Mouse (Mus musculus) fibroblast of lung, adult 2 months (primary cell): ENCODE measurements around the gene Spag17.

Source experiments
- DNase-seq: peaks from one replicate; pipeline ENCODE4 v3.0.0-alpha.2; 2011; ENCODE audit warnings: low read depth

Gene Spag17

GRCm38 (mm10) chr3:99964345-99964744 is 79.1 kb downstream of the Spag17 start:
- no peak for DNase-seq

GRCm38 (mm10) chr3:99965863-99966262 is 80.7 kb downstream of the Spag17 start:
- no peak for DNase-seq

DNA sequence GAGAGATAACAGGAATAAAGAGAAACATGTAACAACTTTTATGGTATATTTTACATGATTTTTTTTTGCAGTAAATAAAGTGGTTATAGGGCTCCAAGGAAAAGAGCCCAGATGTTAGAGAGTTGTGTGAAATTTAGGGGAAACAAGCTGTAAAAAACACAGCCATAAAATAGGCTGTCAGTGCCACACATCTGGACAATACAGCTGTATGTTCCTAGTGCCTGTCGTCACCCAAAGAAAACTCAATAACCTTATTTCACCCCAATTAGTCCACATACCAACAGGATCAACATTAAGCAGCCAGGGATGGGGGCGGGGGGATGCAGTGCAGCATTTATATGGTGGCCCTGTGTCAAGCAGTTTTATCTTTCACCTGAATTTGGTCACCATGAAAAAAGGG is 81.1 kb downstream of the Spag17 start:
- no peak for DNase-seq

DNA sequence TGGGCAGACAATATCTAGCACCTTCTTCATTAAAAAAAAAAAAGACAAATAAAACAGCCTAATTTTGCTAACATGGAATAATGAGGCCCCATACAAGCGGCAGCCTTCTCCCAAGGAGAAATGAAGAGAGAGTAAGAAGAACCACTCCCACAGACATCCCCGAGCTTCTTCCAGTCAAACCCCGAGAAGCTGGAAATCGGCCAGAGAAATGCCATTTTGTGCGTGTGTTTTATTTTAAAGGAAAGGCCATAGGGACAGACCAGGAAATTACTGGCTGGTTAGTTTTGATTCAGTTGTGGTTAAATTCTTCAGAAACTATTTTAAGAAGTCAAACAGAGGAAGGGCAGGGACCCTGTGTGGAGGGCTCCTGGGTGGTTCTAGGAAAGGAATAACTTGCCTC is 85.6 kb downstream of the Spag17 start:
- DNase-seq, result no peak

- no peak for DNase-seq
Measured at GRCm38 (mm10) chr3:99981046-99981445, 95.8 kb downstream of the Spag17 start.

DNA sequence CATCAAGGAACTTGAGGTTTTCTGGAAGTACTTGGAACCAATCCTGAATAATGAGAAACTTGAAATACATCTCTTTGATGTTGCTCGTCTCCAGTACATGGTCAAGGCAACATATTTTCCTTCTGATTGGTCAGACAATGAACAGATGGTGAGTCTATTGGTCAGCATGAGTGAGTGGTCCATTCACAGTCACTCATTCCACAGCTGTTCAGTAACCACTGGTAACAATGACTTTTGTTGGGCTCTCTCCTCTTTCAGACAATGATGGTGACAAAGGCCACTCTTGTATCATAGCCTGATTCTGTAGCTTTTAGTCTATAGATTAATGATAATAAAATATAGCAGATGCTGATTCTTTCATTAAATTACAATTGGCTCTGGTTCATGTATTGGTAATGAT is 119.5 kb downstream of the Spag17 start:
- no peak for DNase-seq

DNA sequence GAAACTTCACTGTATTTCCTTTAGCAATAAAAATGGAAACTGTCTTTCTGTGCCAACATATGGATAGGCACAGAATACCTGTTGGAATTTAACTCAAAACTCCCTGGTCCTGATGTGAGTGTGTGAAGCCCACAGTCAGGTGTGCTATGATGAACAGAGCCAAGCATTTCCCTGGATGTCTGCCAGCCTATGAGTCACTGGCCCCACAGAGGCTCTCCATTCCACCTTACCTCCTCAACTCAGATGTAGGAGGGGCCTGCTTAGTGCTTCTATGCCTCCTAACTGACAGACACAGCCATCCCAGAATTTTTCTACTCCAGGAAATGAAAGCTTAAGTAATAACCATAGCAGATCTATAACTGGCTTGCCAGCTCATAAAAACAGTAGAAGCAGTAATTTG is 124.6 kb downstream of the Spag17 start:
- DNase-seq, result no peak

- DNase-seq, result no peak
Measured at GRCm38 (mm10) chr3:100014110-100014509, 128.9 kb downstream of the Spag17 start.

GRCm38 (mm10) chr3:100031291-100031690 is 146.1 kb downstream of the Spag17 start:
- no peak for DNase-seq

DNA sequence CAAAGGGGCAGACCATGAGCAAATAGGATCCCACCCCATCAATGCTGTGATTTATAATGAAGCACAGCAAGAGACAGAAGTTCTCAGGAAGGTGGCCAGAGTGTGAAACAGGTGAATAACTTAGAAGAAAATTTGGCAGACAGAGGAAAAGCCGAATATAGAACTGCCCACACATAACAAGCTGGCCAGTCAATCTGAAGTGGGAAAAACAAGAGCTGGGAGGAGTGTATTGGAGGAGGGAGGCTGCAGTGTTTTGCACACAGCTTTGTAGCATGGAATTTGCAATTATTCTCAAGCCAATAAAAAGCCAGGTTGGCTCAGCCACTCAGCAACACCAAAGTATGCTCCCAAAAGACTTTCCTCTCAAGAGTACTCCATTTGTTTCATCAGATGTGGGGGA is 147.8 kb downstream of the Spag17 start:
- no peak for DNase-seq

DNA sequence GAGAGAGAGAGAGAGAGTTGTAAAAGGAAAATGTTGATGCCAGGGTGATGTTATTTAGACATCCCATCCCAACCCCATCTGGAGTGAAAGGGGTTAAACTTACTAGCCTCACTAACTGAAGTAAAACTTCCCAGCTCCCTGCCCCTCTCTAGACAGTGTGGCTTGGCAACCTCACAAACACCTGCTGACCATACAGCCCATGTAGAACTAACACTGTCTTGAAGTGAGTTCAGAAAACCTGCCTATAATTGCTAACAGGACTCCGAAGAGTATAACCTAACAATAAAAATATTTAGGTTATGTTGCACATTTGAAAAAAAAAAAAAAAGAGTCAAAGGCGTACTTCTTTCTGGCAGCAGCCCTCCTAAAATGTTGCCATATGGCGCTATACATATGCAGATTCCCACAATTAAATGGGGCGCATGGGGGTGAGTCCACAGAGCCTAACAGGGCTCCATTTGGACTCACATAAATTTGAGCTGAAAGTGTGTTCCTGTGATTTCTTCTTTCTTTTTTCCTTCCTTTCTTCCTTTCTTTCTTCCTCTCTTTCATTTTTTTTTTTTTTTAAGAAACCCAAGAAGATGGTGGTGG is 149.3 kb downstream of the Spag17 start:
- DNase-seq, result no peak

DNA sequence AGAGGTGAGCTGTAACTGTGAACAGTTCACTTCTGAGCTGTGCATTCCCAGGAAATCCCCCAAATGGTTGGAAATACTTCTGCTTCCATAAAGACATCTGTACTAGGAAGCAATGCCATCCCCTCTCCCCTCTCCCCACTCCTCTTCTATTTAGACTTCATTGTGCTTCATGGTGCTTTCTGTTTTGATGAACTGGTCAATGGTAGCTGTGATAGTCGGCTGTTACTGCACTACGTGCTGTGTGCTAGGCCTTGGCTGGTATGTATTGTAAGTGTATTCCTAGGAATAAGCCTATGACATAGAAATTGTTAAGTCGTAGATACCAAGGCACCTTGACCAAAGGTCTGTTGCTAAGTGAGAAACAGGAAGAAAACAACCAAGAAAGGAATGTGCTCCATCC is 149.9 kb downstream of the Spag17 start:
- DNase-seq, result no peak

DNA sequence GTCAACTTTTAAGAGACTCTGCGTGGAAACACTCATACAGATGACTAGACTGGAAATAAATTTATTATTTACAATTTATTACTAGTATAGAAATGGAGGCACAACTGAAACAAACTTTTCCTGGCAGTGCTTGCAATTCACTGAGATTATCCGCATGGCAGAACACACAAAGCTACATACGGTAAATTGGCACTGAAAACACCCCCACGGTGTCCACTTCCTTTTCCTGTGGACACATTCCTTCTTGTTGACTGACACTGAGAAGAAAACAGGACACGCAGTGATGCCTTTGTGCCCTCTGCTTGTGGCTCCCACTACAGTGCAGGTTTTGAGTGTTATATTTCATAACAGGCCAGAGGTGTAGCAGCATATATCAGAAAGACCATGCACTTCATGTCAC is 151.6 kb downstream of the Spag17 start:
- DNase-seq, result no peak

DNA sequence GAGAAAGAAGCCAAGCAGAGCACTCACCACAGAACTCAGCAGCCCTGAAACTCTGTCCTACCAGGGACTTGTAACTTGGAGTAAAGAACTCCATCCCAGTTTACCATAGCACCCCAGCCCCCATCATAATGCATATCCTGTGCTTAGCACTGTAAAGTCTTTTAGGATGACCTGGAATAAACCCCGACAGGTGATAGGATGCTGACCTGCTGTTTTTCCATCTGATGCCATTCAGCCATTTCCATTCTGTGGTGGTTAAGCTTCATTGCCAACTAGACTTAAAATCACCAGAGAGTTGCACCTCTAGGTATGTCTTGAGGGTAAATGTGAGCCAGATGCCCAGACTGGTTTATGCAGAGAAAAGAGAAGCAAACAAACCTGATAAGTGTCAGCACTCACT is 189.2 kb downstream of the Spag17 start:
- DNase-seq, result no peak

DNA sequence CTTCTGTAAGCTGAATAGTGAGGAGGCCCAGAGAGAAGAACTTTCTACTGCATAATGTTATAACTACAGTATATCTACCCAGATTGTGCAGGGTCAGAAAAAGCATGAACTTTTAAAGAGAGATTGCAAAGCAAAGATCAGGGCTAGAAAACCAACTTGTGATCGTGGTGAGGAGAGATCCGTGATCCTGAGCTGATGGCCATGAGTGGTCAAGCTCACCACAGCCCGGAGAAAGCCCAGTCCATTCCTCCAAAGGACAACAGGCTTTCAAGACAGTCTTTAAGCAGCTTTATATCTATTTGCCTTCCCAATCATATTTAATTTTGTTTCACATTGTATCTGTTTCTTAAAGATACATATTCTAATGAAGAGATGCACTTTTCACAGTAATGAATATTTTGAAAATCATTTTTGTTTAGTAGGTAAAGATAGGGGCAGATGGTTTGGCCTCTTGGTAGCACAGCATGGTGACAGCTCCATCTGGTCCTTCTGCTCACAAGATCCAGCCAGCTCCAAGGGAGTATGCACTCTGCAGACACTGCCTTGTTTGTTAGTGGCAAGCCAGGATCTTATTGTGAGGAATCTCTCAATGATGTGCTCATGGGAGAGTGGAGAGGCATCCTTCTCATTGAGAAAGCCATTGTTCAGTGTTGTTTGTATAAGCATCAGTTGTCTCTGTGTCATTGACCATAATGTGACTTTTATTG is 217.3 kb downstream of the Spag17 start:
- no peak for DNase-seq

- no peak for DNase-seq
Measured at GRCm38 (mm10) chr3:100106736-100107135, 221.5 kb downstream of the Spag17 start.

DNA sequence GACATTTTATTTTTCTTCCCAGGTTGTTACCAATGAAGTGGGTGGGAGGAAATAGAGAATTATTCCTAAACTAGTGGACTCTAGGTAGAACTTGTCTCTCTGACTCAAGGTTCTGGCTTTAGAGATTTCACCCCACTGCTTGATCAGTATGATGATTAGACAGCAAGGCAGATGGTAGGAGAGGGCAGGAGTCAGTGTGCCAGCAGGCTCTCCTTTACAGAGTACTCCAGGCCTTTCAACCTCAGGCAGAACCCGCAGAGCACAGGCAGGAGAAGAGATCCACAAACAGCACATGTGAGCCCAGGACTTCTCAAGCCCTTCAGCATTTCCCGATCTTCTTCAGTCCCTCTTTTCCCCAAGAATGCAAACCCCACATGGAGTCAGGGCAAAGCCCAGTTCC is 233.5 kb downstream of the Spag17 start:
- no peak for DNase-seq

GRCm38 (mm10) chr3:100121961-100122360 is 236.8 kb downstream of the Spag17 start:
- DNase-seq, result no peak

DNA sequence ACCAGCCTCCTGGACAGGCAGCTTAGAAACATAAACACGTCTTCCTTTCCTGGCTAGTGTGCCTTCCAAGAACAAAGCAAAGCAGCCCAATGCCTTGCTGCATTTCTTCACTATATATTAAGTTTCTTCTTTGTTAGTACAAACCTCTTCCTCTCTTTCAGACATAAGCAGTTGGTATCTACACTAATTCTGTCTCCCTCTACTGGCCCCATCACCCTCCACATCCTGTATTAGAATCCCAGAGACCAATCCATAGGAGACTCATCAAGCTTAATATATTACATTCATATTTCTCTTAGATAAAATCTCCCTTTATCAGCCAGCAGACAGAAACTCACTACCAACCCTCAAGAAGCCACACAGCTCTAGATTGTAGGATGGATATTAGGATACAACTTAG is 237.2 kb downstream of the Spag17 start:
- no peak for DNase-seq

DNA sequence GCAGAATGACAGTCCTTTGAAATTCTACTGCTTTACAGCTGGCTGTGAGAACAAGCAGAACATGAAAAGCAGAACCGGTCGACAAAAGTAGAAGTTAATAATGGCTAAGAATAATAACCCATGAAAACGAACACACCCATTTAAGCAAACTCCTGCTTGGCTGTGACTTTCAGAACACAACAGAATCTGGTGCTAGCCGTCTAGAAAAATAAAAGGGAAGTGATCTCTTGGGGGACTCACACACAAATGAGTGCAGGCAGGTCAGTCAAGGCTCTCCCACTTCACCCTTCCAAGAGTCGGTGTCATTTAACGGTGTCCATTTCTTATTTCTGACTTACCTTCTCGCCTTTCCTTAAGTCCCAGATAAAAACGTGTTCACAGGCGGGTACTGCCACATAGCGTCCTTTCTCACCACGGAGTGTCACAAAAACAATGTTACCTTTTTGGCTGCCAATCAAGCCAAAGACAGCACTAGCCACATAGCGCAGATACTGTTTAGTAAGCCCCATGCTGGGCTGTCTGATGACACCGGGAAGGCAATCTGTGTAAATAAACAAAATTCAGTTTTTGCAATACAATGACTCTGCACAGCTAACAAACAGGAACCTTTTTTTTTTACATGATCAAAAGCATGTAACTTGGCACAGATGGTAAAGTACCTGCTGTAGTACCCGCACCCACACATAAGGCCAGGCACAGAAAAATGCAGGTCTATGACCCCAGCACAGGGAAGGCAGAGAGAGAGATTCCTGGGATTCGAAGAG is 275.7 kb downstream of the Spag17 start:
- DNase-seq, result no peak

- no peak for DNase-seq
Measured at GRCm38 (mm10) chr3:100161665-100162314, 276.6 kb downstream of the Spag17 start.

DNA sequence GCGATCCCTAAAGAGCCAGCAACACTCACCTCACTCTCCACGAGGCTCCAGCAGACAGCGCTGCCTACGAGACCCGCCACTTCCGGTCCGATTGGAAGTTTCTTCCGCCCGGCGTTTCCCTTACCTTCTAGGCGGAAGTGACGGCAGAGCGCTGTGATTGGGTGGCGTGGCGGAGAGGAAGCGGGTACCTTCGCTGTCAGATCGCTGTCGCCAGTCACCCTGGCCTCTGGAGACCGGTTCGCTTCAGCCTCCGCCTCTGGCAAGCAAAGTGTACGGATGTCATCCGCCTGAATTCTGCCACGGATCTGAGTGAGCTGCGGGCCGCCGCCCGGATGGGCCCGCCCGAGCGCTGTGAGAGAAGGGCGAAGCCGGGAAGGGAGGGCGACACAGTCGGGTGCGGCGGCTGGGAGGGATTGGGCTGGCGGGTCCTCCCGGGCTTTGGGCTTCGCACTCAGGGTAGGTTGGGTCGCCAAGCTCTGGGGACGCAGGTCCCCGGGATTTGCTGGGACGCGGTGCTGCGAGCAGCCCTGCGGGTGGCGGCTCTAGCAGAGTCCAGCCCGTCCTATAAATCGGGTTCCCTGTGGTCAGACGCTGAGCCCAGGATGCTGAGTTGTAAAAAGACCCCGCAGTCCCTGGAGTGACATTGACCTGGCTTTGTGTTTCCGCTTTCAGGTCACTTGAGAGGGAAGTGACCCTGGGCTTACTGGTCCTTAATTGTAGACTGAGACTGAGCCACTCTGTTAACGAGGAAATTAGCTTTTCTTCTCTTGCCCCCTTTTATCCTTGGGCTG is 277.3 kb downstream of the Spag17 start, which contains the start of the genes Gdap2 and Wdr3:
TSS of gene Gdap2 (plus strand) at position 67 of the 791 bp plus-strand sequence.
TSS of gene Wdr3 (minus strand) at position 93 of the 791 bp plus-strand sequence.
- peak; percentile 77 for DNase-seq
